Mouse (Mus musculus) megakaryocyte, adult 5-6 weeks (primary cell): ENCODE data around the gene Znrf2. TPM values are rescaled to one million over a fixed set of nuclear protein-coding genes. Genes with fewer than 3 reads are reported as not detected.
"Not testable (repeated sequence)": the region's sequence is repeated elsewhere in the genome, so short reads cannot be mapped to it uniquely, and the experiment has no call there.

Source experiments
- ATAC-seq: 2 replicates; pipeline ENCODE4 v1.8.0; 2016; ENCODE audit warnings: mild to moderate bottlenecking, inconsistent platforms; ENCODE audit not compliant: poor library complexity, severe bottlenecking
- total RNA-seq, 2 experiments: library from RNA; stranded (forward) in 1 of 2; stranded (reverse) in 1 of 2; fragments of 153-499, 151-499 nt in 1 of 2; fragments of 221-1000, 200-1000 nt in 1 of 2; gene quantifications; 2 replicates each; pipeline versions ENCODE4 v1.2.3 to v1.2.4; 2015 to 2017

Znrf2 gene
- total RNA-seq, 2 experiments from 2014 or later: 76.2 to 83.0 TPM

GRCm38 (mm10) chr6:54849179-54850156, 32.8 kb downstream of the Znrf2 start:
- ATAC-seq: peak; percentile 58

DNA sequence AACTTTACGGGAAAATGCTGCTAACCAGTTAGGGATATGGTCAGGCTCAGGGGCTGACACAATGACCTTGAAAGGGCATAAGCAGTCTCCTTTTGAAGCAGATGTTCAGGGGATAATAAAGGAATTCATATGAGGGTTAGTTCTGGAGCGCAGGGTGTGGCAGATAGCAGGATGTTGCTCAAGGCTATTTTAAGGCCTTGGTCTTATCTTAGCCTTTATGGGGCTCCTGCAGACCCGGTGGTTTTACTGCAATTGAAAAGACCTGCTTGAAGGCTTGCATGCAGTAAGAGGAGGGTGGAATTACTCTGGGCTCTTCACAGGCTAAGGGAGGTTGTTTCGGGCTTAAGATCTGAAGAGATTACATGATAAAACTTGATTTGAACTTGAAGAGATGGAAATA, 35.1 kb downstream of the Znrf2 start:
- peak; percentile 48; the same call in 1 of the 2 replicates for ATAC-seq

DNA sequence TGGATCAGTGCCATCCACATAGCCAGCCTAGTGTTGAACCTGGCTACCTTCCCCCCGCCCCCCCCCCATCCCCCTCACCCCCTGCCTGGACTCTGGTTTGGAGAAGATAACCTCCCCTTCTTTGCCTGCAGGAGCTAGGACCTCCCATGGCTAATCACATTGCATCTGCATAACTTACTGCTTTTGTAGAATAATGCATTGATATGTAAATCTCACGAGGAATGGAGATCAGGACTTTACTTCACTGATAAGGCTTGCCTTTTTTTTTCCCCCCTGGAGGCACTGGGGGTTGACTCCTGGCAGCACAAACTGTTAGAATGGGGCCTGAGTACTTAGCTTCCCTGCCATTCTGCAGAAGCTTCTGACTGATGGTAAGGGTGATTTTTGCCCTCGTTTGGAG, 36.0 kb downstream of the Znrf2 start:
- no peak for ATAC-seq

DNA sequence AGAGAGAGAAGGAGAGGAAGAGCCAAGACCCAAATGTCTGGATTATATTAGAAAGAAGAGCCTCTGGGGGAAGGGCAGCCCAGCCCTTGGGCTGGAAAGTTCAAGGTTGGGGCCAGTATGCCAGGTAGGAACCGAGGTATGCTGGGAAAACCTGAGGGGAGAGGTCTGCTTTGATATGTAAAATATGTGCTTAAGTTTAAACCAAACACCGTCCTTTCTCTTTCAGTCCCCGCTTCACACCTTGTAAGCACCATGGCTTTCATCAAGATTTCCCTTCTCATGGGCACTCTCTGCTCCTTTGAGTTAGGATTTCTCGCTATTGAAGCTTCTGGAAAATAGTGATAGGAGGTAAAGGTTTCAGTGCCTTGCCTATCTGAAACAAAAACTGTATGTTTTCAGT, 38.1 kb downstream of the Znrf2 start:
- no peak for ATAC-seq

DNA sequence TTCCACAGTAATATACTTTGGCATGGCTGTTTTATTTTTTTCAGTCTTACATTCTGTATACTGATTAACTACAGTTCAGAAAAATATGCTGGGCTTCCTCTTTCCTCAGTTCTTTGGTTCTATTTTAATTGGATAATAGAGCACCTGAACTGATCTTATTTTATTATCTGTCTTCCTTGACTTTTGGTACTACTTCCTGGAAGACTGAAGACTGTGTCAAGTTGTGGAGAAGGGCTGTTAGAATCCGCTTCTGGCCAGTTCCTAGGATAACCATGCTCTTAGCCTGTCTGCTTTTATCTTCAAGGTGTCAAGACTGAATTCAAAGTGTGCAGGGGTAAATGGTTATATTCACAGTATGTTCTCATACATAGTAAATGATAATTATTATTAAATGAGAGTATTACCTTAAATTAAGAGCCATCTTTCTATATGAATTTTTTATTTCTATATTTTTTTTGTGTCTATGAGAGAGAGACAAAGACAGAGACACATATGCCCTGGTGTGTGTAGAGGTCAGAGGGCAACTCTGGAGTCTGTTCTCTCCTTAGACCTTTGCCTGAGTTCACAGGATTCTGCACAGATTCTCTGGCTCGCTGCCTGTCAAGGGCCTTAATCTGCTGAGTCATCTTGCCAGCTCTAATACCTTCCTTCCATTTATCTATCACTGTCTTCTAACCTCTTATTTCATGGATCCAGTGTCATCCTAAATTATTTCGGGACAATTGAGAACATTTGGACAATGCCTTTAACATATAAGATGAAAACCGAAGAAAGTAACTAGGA, 39.3 kb downstream of the Znrf2 start:
- ATAC-seq: no peak

DNA sequence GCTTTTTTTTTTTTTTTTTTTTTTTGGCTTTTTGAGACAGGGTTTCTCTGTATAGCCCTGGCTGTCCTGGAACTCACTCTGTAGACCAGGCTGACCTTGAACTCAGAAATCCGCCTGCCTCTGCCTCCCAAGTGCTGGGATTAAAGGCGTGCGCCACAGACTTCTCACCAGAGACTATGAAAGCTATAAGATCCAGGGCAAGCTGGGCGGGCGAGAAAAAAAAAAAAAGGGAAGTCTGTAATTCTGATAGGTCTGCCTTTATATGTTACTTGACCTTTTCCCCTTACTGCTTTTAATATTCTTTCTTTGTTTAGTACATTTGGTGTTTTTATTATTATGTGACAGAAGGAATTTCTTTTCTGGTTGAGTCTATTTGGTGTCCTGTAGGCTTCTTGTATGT, 42.4 kb downstream of the Znrf2 start:
- ATAC-seq: not testable (repeated sequence)

- ATAC-seq: no peak
These were observed 43.5 kb downstream of the Znrf2 start for GRCm38 (mm10) chr6:54860180-54860579.

GRCm38 (mm10) chr6:54866731-54867410, 50.2 kb downstream of the Znrf2 start:
- peak; percentile 13; the same call in 1 of the 2 replicates for ATAC-seq

DNA sequence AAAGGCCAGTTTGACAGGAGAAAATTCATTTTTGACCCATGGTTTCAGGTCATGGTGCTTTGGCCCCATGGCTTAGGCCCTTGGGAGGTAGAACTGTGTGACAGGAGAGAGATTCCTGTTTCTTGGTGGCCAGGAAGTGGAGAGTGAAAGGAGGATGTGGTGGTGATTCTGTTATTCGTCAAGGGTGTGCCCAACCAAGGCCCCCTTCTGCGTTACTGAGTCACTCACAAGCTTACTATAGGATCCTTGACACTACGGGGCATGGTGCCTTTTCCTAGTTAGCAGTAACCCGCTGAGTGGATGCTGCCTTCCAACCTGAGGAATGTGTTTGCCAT, 50.7 kb downstream of the Znrf2 start:
- peak; percentile 99 for ATAC-seq

DNA sequence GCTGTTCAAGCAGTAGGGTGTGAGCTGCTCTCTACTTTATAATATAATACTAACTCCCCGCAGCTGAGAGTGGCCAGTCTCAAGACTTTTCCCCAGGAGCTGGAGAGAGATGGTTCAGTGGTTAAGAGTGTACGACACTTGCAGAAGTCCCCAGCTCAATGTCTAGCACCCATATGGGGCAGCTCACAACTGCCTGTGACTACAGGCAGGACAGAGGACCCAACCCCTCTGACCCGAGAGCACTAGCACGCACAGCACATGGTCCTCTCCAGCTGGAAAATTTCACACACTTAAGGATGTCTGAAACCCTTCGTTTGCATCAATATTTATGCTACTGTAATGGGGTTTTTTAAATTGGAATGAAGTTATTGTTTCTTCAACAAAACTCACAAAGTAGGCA, 56.3 kb downstream of the Znrf2 start:
- ATAC-seq: no peak

DNA sequence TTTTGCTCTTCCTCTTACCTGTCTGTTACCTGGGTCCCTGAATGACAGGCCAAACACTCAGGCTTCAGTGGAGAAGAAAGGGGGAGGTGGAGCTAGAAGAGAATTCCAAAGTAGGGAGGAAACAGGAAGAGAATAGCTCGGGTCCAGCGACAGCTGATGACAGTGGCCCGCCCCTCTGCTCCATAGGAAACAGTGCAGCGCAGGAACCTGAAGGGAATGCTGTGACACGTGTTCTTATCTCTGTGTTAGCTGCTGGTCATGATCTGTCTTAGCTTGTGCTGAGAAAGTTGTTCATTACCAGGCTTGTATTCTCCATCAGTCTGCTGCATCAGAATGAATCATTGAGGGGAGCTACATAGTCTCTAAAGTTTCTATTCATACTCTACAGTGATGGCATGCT, 60.1 kb downstream of the Znrf2 start:
- no peak for ATAC-seq

- ATAC-seq: no peak
These were observed 60.9 kb downstream of the Znrf2 start for GRCm38 (mm10) chr6:54877651-54878050.

DNA sequence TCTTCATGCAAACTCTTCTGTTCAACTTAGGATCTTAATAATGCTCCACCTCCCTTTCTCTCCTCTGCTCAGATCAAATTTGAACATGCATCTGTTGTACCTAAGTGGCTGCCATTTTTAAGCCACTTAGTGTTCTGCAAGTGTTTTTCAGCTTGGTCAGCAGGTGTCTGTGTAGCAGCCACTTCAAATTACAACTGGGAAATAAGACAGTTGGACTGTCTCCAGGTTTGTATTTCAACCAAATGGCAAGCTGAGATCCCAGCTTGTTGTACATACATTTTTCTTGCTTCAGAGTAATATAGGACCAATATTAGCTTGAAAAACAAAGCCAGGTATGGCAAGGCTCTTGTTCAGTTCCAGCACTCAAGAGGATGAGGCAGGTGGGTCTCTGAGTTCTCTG, 61.8 kb downstream of the Znrf2 start:
- no peak for ATAC-seq

- no peak for ATAC-seq
These were observed 63.4 kb downstream of the Znrf2 start for GRCm38 (mm10) chr6:54880086-54880485.

DNA sequence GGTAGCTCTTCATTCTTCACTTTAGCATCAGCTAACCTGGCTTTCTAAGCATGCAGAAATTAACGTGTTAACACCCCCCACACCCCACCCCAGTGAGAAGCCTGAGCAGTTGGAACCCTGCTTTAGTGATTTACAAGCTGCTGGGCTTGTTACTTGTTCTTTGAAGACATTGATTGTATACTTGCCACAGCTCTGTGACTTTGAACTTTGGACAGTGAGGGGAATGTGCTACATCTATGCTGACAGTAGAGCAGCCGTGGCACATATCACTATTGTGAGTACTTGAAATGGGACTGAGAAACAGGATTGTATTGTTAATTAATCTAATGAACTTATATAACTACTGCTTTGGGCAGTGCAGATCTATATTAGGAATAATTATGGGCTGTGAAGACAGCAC, 66.7 kb downstream of the Znrf2 start:
- ATAC-seq: no peak

- ATAC-seq: peak; percentile 64
These were observed 69.5 kb downstream of the Znrf2 start for GRCm38 (mm10) chr6:54886195-54886594.

GRCm38 (mm10) chr6:54890221-54890620, 73.5 kb downstream of the Znrf2 start:
- ATAC-seq: no peak

GRCm38 (mm10) chr6:54891384-54891783, 74.7 kb downstream of the Znrf2 start:
- ATAC-seq: no peak

DNA sequence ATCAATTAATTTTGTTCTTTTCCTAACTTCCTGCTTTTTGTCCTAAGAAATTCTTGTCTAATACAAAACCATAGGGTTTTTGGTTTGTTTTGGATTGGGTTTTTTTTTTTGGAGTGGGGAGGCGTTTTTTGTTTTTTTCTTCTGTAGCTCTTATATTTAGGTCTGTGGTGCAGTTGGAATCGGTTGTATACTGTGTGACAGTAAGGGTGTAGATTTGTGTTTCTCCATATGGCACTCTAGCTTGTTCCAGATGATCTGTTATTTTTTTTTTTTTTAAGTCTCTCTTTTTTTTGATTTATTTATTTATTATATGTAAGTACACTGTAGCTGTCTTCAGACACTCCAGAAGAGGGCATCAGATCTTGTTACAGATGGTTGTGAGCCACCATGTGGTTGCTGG, 83.5 kb downstream of the Znrf2 start:
- no peak for ATAC-seq

DNA sequence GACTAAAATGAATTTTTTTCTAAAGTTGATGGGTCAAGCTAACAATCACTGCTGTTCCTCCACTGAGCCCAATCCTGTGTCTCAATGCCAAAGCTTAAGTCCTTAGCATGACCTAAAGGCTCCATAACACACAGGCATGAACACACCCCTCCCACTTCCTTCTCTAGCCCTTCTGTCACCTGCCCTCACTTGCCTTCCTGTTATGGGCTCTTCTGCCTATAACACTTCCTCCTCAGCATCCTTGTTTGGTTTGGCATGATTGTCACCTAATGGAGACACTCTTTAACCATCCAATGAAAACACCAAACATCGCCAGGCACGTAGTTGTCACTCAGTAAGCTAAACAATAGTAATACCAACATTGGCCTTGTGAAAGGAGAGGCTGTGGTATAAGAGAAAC, 85.8 kb downstream of the Znrf2 start:
- ATAC-seq: no peak
